Mouse (Mus musculus) kidney, embryonic 16.5 days (tissue): Measurements from ENCODE around the gene Tmtc2. TPM values are rescaled to one million over a fixed set of nuclear protein-coding genes. Genes with fewer than 3 reads are reported as not detected.

Experiments
- ATAC-seq: fragments of 200-750 bp; cut with Nextera tagmentation; 2 replicates; pipeline ENCODE4 v1.8.0; 2017; ENCODE audit warnings: moderate TSS enrichment; ENCODE audit not compliant: low FRiP score, low TSS enrichment
- H3K27ac ChIP-seq: fragments of 300-500 bp; sonication (generic); 2 replicates; pipeline ENCODE4 v1.5.1; 2014; ENCODE audit warnings: low read length
- H3K27me3 ChIP-seq: fragments of 300-500 bp; sonication (generic); 2 replicates; pipeline ENCODE4 v1.6.1; 2014; ENCODE audit warnings: low read length, control low read depth, mixed read lengths; ENCODE audit not compliant: insufficient read depth
- H3K36me3 ChIP-seq: fragments of 300-500 bp; sonication (generic); 2 replicates; pipeline ENCODE4 v1.6.1; 2014; ENCODE audit warnings: low read length, control low read depth, mixed read lengths; ENCODE audit not compliant: insufficient read depth
- H3K4me1 ChIP-seq: fragments of 300-500 bp; sonication (generic); 2 replicates; pipeline ENCODE4 v1.6.1; 2014; ENCODE audit warnings: low read length, control low read depth, mixed read lengths; ENCODE audit not compliant: insufficient read depth
- H3K4me2 ChIP-seq: fragments of 300-500 bp; sonication (generic); replicated peaks from 2 replicates; pipeline ENCODE4 v1.6.1; 2014; ENCODE audit warnings: low read depth, low read length
- H3K4me3 ChIP-seq: fragments of 300-500 bp; sonication (generic); 2 replicates; pipeline ENCODE4 v1.5.1; 2014; ENCODE audit warnings: mild to moderate bottlenecking, low read length
- H3K9ac ChIP-seq: fragments of 300-500 bp; sonication (generic); replicated peaks from 2 replicates; pipeline ENCODE4 v1.6.1; 2014; ENCODE audit warnings: low read length
- H3K9me3 ChIP-seq: fragments of 300-500 bp; sonication (generic); 2 replicates; pipeline ENCODE4 v1.6.1; 2016; ENCODE audit warnings: low read length, control low read depth
- WGBS: fragments of 180-500 bp; shearing (Covaris S2); extraction: QIAGEN DNeasy Blood & Tissue Kit; methylation state at CpG from one replicate; pipeline ENCODE4 v1.1.7; 2014; 5-methylcytosine and 5-hydroxymethylcytosine counted together
- polyA plus RNA-seq: library from polyadenylated mRNA; unstranded; fragments of >200 nt; fragmentation: Nextera tagmentation; extraction: Ambion mirVana; gene quantifications from 2 replicates; pipeline ENCODE4 v1.2.1, GENCODE M21; 2015

Gene Tmtc2
- polyA plus RNA-seq, 1 experiment from 2014 or later, result 7.8 TPM

DNA sequence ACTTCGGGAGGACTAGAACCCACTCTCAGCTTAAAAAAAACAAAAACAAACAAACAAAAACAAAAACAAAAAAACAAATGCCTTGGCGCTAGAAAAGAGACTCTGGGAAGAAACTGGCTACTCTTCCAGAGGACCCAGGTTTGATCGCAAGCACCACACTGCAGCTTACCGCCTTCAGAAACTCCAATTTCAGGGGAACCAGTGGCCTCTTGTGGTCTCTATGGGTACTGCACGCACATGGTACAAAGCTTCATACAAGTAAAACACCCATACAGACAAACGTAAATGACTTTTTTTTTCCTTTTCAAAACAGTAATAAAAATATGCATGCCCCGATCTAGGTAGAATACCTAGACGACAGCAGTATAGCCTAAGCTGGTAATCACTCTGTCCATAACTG, 201.0 kb downstream of the Tmtc2 start:
- no peak overlapping the region for H3K27ac ChIP-seq
- no peaks in the 10 kb centered on the region for H3K27me3 ChIP-seq
- H3K4me1 ChIP-seq, result no peaks in the 10 kb centered on the region
- no peak for ATAC-seq
- 0 out of 2 replicates have a peak, but pooled peaks cover 6% of the 10 kb centered on the region for H3K36me3 ChIP-seq
- no peak overlapping the region for H3K4me2 ChIP-seq
- no peak overlapping the region for H3K4me3 ChIP-seq
- H3K9ac ChIP-seq, result no peak overlapping the region
- 94% methylated on average over 8 of the region's 8 CpGs for WGBS
- H3K9me3 ChIP-seq, result peaks cover 7% of the 10 kb centered on the region

DNA sequence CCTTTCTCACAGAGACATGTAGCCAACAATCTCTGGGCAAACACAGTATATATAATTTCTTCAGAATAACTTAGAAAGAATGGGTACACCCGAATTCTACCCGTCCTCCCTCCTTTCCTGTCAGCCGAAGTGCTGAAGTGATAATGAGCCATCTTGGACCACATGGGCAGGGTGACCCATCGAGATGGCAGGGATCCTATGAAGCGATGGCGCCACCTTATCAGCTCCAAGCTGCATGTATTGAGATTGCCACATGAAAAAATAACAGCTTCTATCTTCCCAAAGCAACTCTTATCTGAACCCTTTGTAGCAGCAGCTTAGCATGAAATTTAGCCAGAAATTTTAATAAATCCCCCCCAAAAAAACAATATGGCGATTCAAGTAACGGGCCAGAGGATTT, 206.0 kb downstream of the Tmtc2 start:
- WGBS, result 91% methylated on average over 8 of the region's 8 CpGs

DNA sequence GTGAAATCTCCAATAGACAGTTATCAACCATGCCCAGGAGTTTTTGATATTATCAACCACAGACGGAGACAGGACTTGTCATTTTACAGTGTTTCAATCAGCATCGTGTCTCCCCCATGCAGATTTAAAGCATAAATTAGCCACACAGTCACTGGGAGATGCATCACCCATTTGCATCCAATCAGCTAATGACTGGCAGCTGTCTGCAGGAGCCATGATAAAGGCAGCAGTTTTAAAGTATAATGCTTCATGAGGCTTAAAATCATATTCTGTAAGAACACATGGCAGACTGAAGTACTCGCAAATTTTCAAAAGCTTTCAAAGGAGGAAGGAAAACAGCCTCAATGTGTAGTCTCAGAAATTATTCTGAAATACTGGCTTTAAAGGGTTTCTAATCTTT, 209.8 kb downstream of the Tmtc2 start:
- H3K4me2 ChIP-seq, result no peak overlapping the region
- H3K4me1 ChIP-seq, result no peaks in the 10 kb centered on the region
- no peaks in the 10 kb centered on the region for H3K27me3 ChIP-seq
- H3K9me3 ChIP-seq, result no peaks in the 10 kb centered on the region
- no peak overlapping the region for H3K4me3 ChIP-seq
- ATAC-seq, result no peak
- 67% methylated on average over 3 of the region's 3 CpGs for WGBS
- no peak overlapping the region for H3K9ac ChIP-seq
- H3K36me3 ChIP-seq, result 0 out of 2 replicates have a peak, but pooled peaks cover under 1% of the 10 kb centered on the region
- no peak overlapping the region for H3K27ac ChIP-seq

More for the DNA sequence above, 206.0 kb downstream of the Tmtc2 start:
- ATAC-seq, result no peak
- Histone ChIP-seq H3K9ac (no peak overlapping the region), H3K36me3 (0 out of 2 replicates have a peak, but pooled peaks cover 5% of the 10 kb centered on the region), H3K4me2 (no peak overlapping the region), H3K4me1 (no peaks in the 10 kb centered on the region), H3K27ac (no peak overlapping the region), H3K9me3 (peaks cover 4% of the 10 kb centered on the region), H3K27me3 (no peaks in the 10 kb centered on the region), H3K4me3 (no peak overlapping the region)

DNA sequence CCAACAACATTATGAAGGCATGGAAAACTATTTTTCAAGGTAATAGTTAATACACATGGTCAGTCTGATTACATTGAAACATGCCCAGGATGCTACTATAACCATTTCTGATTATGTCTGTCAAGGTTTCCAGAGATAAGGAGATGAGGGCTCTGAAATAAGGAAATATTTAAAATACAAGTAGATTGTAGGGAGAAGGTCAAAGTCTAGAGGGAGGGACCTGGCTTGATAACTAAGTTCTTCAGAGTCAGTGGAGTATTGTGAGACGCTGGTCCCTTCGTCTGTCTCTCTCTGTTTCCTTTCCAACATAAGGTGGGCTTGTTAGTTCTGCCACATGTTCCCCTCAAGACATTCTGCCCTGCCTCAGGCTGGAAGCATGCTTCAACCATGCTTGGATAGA, 223.9 kb downstream of the Tmtc2 start:
- Histone ChIP-seq H3K4me1 (no peaks in the 10 kb centered on the region), H3K27ac (no peak overlapping the region), H3K36me3 (0 out of 2 replicates have a peak, but pooled peaks cover 4% of the 10 kb centered on the region), H3K4me3 (no peak overlapping the region), H3K4me2 (no peak overlapping the region), H3K27me3 (no peaks in the 10 kb centered on the region), H3K9me3 (no peaks in the 10 kb centered on the region), H3K9ac (no peak overlapping the region)
- 84% methylated on average over 2 of the region's 2 CpGs for WGBS
- no peak for ATAC-seq

DNA sequence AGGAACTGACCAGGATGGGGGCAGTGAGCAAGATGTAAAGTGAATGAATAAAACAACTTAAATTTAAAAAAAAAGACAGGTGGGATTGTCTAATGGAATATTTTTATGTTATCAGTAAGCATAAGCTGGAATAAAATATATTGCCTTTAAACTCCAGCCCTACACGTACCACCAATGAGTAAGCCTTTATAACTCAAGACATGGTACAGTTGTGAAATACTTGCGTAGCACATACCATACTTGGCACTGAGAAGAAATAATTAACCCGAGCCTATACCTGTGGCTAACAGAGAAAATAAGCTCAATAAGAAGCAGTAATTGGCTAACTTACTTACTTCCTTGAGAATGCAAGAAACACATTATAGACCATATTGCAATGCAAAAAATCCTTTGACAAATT, 228.3 kb downstream of the Tmtc2 start:
- Histone ChIP-seq H3K27me3 (no peaks in the 10 kb centered on the region), H3K4me3 (no peak overlapping the region), H3K27ac (no peak overlapping the region), H3K9ac (no peak overlapping the region), H3K4me1 (no peaks in the 10 kb centered on the region), H3K36me3 (0 out of 2 replicates have a peak, but pooled peaks cover 4% of the 10 kb centered on the region), H3K4me2 (no peak overlapping the region), H3K9me3 (no peaks in the 10 kb centered on the region)
- no peak for ATAC-seq
- WGBS, result 76% methylated on average over 3 of the region's 3 CpGs

DNA sequence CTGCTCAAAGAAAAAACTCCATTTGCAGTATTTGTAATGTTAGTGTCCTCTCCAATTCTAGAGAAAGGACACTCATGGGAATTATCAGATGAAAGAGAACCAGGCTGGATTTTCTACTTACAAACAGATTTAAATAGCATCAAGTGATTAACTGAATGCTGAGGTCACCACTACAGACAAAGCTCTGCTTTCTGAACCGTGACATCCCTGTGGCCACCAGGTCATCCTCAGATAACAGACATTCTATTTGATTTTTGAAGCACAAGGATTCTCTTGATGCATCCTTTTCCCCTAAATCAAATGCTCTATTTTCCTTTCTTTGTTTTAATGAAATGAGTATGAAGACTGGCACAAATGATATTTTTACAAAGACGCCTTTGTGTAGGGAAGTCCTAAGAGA, 241.4 kb downstream of the Tmtc2 start:
- no peaks in the 10 kb centered on the region for H3K4me1 ChIP-seq
- 78% methylated on average over 2 of the region's 2 CpGs for WGBS
- no peaks in the 10 kb centered on the region for H3K27me3 ChIP-seq
- no peak for ATAC-seq
- no peak overlapping the region for H3K4me2 ChIP-seq
- no peak overlapping the region for H3K9ac ChIP-seq
- H3K27ac ChIP-seq, result no peak overlapping the region
- no peak overlapping the region for H3K4me3 ChIP-seq
- no peaks in the 10 kb centered on the region for H3K9me3 ChIP-seq
- H3K36me3 ChIP-seq, result no peaks in the 10 kb centered on the region

DNA sequence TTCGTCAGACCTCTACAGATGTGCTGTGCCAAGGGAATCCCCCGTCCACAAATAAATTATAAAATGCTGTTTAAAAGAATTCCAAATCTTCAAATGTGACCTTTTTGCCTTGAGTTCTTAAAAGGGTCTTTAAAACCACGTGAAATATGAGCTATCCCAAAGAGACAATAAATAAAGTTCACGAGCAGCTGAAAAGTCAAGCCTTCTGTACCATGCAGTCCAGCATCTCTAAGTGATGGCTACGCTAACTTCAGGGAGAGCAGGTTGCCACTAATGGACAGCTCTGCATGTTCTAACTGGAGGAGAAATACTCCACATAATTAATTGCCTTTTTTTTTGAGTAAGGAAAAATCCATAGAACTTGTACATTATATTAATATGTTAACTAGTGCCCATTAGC, 243.9 kb downstream of the Tmtc2 start:
- WGBS, result 26% methylated on average over 5 of the region's 5 CpGs
- no peak overlapping the region for H3K27ac ChIP-seq
- no peaks in the 10 kb centered on the region for H3K9me3 ChIP-seq
- no peaks in the 10 kb centered on the region for H3K4me1 ChIP-seq
- H3K4me3 ChIP-seq, result no peak overlapping the region
- no peaks in the 10 kb centered on the region for H3K27me3 ChIP-seq
- no peaks in the 10 kb centered on the region for H3K36me3 ChIP-seq
- no peak overlapping the region for H3K9ac ChIP-seq
- no peak for ATAC-seq
- no peak overlapping the region for H3K4me2 ChIP-seq

DNA sequence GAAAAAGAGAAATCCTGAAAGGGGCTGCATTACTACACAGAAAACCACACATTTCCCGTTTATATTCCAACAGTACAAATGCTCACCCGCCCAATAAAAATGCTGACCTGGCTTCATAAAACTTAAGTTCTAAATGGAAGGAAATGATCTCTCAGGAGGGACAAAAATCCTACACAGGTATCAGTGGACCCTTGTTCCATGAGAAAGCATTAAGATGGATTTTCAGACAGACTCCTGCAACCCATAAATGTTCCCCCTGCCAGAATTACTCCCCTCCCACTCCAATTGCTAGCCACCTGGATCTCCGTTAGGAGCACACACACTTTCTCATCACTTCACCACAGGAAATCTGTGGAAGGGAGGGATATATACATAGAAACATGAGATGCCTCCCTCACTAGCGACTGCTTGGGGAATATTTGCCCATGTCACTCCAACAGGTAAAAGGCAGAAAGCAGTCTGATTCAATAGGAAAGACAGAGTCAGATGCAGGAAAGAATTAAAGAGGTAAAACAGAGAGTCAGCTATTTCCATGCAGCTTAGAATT, 250.5 kb downstream of the Tmtc2 start:
- H3K4me2 ChIP-seq, result no peak overlapping the region
- no peak overlapping the region for H3K27ac ChIP-seq
- no peak overlapping the region for H3K4me3 ChIP-seq
- WGBS, result 41% methylated on average over 4 of the region's 4 CpGs
- peaks cover 14% of the 10 kb centered on the region for H3K36me3 ChIP-seq
- H3K9ac ChIP-seq, result no peak overlapping the region
- H3K9me3 ChIP-seq, result peaks cover 8% of the 10 kb centered on the region
- ATAC-seq, result no peak
- no peaks in the 10 kb centered on the region for H3K27me3 ChIP-seq
- no peaks in the 10 kb centered on the region for H3K4me1 ChIP-seq

DNA sequence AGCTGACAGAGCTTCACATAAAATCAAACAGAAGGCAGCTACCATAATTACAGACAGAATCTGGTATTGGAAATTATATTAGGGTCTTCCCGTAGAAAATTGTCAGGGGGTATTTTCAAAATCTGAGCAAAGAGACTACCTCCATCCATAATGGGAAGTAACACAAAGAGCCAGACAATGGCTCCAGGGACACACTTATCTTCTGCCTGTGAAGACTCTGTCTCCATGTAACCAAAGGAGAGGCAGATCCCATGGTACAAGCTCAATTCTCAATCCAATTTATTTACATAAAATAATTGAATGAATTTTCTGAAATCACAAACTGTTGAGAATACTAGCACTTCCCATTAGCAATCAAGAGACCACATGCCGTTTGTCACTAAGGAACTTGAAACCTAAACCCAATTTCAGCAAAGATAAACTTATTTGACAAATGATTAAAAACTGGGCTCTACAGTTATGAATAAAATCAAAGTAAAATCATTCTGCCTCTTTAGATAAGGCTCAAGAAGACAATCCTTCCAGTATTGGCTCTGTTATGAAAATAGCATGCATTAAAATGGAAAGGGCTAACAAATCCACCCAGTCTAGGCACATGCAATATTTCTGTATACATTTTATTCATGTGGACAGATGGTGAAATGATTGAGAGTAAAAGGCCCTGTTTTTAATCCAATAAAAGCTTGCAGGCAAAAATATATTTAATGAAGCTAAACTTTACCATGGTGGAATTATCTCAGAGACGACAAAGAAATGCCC, 254.8 kb downstream of the Tmtc2 start:
- H3K4me1 ChIP-seq, result no peaks in the 10 kb centered on the region
- no peak overlapping the region for H3K4me2 ChIP-seq
- H3K36me3 ChIP-seq, result peaks cover 14% of the 10 kb centered on the region
- H3K9me3 ChIP-seq, result peaks cover 8% of the 10 kb centered on the region
- WGBS, result 61% methylated on average over 3 of the region's 3 CpGs
- H3K27ac ChIP-seq, result no peak overlapping the region
- no peak for ATAC-seq
- no peak overlapping the region for H3K9ac ChIP-seq
- no peak overlapping the region for H3K4me3 ChIP-seq
- H3K27me3 ChIP-seq, result no peaks in the 10 kb centered on the region

DNA sequence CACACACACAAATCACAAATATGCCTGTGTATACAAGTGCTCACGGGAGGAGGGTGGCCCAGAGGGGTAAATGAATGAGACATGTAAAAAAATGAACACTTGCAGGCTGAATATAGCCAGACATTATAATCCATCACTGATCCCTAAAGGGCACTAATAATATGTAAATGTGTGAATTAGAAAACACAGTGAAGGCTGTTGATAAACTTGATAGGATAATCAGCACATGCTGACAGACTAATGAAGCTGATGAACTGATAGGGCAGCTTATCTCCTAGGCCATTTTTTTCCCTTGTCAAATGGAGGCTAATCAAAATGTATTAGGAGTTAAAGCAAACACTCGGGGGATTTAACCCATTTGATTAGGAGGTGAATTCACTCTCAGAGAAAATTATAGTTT, 255.4 kb downstream of the Tmtc2 start:
- no peak overlapping the region for H3K4me3 ChIP-seq
- H3K4me1 ChIP-seq, result no peaks in the 10 kb centered on the region
- 55% methylated on average over 2 of the region's 2 CpGs for WGBS
- peaks cover 14% of the 10 kb centered on the region for H3K36me3 ChIP-seq
- peaks cover 8% of the 10 kb centered on the region for H3K9me3 ChIP-seq
- H3K4me2 ChIP-seq, result no peak overlapping the region
- H3K9ac ChIP-seq, result no peak overlapping the region
- H3K27ac ChIP-seq, result no peak overlapping the region
- no peak for ATAC-seq
- H3K27me3 ChIP-seq, result no peaks in the 10 kb centered on the region
